Mouse (Mus musculus) lung, adult 2 months (tissue): ENCODE results near the gene Dcp1a. TPM values are rescaled to one million over a fixed set of nuclear protein-coding genes. Genes with fewer than 3 reads are reported as not detected.
"Not testable (repeated sequence)": the region's sequence is repeated elsewhere in the genome, so short reads cannot be mapped to it uniquely, and the experiment has no call there.

Experiments
- DNase-seq: peaks from one replicate; pipeline ENCODE4 v3.0.0; 2022
- H3K4me1 ChIP-seq: fragments of 200-500 bp; 2 replicates; pipeline ENCODE4 v1.6.1; 2011; ENCODE audit warnings: low read length; ENCODE audit not compliant: control insufficient read depth, insufficient read depth
- H3K4me3 ChIP-seq: fragments of 200-500 bp; replicated peaks from 2 replicates; pipeline ENCODE3; 2011; ENCODE audit warnings: low read depth, mild to moderate bottlenecking, control low read depth, low read length; ENCODE audit errors: extremely low read depth
- CTCF ChIP-seq: fragments of 200-500 bp; IDR thresholded peaks from 2 replicates; pipeline ENCODE4 v1.5.1; 2011; ENCODE audit warnings: mild to moderate bottlenecking, low read length, control low read depth; ENCODE audit not compliant: insufficient read depth
- POLR2A ChIP-seq: fragments of 200-500 bp; IDR thresholded peaks from 2 replicates; pipeline ENCODE4 v1.6.1; 2011; ENCODE audit warnings: low read depth, mild to moderate bottlenecking, control low read depth, low read length, borderline replicate concordance; ENCODE audit errors: extremely low read depth
- WGBS: fragments of 180-500 bp; shearing (Covaris S2); methylation state at CpG from one replicate; pipeline ENCODE4 v1.1.7; 2018; 5-methylcytosine and 5-hydroxymethylcytosine counted together
- polyA plus RNA-seq: library from polyadenylated mRNA; depleted of rRNA; stranded (reverse); fragments of >200 nt; gene quantifications from 2 replicates; pipeline ENCODE4 v1.2.3, GENCODE M21; 2012

Gene Dcp1a
- polyA plus RNA-seq, 1 experiment = 36.5 TPM

GRCm38 (mm10) chr14:30541541-30541940 is 62.2 kb downstream of the Dcp1a start:
- Histone ChIP-seq H3K4me3 (no peak overlapping the region), H3K4me1 (no peaks in the 10 kb centered on the region)
- no peak for DNase-seq
- 68% methylated on average over 10 of the region's 10 CpGs for WGBS
- TF ChIP-seq CTCF (no peak), POLR2A (no peak)

DNA sequence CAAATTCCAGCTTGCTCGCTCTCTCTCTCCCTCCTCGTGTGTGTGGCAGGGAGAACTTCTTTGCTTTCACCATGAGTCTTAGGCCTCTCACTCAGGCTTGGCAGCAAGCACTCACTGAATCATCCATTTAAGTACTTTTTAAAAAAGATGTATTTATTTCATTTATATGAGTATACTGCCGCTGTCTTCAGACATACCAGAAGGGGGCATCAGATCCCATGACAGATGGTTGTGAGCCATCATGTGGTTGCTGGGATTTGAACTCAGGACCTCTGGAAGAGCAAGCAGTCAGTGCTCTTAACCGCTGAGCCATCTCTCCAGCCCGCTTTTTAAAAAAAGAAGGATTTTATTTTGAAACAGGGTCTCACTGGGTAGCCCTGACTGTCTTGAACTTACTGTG is 64.0 kb downstream of the Dcp1a start:
- H3K4me1 ChIP-seq, DNase-seq, H3K4me3 ChIP-seq: not testable (repeated sequence)
- WGBS = 86% methylated on average over 5 of the region's 5 CpGs

DNA sequence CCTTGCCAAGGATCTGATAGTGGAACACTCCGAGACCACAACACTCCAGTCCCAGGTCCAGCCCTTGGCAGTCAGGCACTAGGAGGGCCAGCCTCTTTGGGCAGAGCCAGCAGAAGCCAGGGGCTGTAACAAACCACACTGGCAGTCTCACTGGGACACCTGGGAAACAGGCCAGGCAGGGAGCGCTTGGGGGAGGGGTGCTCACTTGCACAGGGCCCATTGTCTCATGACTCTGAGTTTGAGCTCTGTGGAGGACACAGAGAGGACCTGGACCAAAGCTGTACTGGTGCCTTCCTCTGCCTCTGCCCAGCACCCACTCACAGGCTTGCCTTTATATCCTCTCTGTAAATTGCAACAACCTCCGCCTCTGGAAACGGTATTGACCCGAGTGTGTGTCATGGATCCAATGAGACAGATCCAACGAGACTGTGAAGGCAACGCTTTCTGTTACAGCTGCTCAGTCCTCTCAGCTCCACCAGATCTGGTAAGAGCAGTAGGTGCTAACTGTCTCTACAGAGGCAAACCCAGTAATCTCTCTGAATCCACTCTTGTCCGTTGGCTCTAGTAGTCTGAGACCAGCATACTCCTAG is 68.9 kb downstream of the Dcp1a start, which contains the start of gene Tkt:
Gene Tkt (plus strand): TSS at position 229 of the 590 bp plus-strand sequence.
- TF ChIP-seq CTCF (no peak), POLR2A (peak; percentile 30; the same call in 1 of the 2 replicates)
- Histone ChIP-seq H3K4me1 (peaks cover 24% of the 10 kb centered on the region), H3K4me3 (peak within 1 kb of the TSS; percentile 90)
- WGBS = 34% methylated on average over 8 of the region's 8 CpGs
- DNase-seq = peak; percentile 76

GRCm38 (mm10) chr14:30548965-30549776 is 69.8 kb downstream of the Dcp1a start:
- TF ChIP-seq CTCF = no peak
- peak; percentile 96; the same call in 1 of the 2 replicates for TF ChIP-seq POLR2A
- DNase-seq = peak; percentile 92
- Histone ChIP-seq H3K4me3 (peak overlapping the region; percentile 90), H3K4me1 (peaks cover 24% of the 10 kb centered on the region)
- WGBS = under 1% methylated on average over 69 of the region's 69 CpGs

DNA sequence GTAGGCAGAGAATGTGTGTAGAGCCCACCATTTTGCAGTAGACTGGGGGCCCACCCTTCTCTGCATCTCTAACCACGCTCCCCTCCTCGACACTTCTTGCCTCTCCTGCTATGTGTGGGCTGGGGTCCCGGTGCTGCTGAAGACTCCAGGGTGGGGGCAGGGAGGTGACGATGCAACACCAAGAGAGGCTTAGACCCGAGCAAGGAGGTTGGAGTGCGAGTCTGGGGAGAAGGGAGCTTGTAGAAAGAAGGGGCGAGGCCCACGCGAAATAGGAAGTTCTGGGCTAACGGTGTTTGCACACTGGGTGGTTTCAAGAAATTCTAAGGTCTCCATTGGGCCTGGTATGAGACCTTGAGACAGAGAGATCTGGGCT is 70.4 kb downstream of the Dcp1a start:
- peak overlapping the region; percentile 90 for H3K4me3 ChIP-seq
- no peak for TF ChIP-seq CTCF
- TF ChIP-seq POLR2A = no peak
- no peak for DNase-seq
- H3K4me1 ChIP-seq = peaks cover 24% of the 10 kb centered on the region
- 2% methylated on average over 10 of the region's 10 CpGs for WGBS

DNA sequence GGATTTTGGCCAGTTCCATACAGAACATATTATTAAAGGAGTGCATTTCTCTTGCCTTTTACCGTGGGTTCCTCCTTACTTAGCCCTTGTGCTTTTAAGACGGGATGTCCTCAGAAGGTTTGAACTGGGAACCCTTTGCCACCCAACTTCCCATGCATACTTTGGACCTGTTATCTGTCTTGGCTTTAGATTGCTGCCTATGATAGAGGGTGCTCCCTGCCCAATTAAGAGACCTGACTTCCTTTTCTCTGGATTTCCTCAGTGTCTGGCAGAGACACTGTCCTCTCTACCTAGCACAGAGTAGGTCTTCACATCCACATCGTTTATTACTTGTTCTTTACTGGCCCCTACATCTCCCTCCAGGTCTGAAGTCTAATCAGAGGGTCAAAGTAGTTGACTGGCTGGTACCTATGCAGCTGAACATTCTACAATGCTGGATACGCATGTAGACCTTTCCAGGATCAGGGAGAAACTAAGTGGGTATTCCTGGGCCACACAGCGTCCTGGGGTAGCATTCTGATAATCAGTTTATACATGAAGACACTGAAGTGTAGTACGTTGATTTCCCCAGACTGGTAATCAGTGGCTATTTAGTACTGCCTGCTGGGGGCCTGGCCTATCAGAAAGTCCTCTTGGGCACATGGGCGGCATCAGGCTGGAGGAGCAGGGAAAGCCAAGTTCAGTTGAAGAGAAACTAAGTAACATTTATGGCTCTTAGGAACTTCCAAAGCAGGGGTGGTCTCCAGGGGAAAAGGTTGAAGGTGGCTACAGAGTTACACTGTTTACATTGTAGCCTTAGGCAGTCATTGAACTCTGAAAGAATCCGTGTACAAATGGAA is 71.1 kb downstream of the Dcp1a start:
- Histone ChIP-seq H3K4me3 (peak overlapping the region; percentile 90), H3K4me1 (peaks cover 24% of the 10 kb centered on the region)
- 44% methylated on average over 8 of the region's 8 CpGs for WGBS
- DNase-seq = no peak
- no peak for TF ChIP-seq POLR2A
- TF ChIP-seq CTCF = no peak

- no peak for DNase-seq
- Histone ChIP-seq H3K4me1 (peaks cover 24% of the 10 kb centered on the region), H3K4me3 (no peak overlapping the region)
- TF ChIP-seq CTCF = no peak
- 46% methylated on average over 5 of the region's 5 CpGs for WGBS
Measured at GRCm38 (mm10) chr14:30551509-30551908, 72.2 kb downstream of the Dcp1a start.

- no peak overlapping the region for H3K4me3 ChIP-seq
Measured at GRCm38 (mm10) chr14:30551981-30552380, 72.6 kb downstream of the Dcp1a start.

GRCm38 (mm10) chr14:30553185-30553584 is 73.8 kb downstream of the Dcp1a start:
- H3K4me1 ChIP-seq = peaks cover 22% of the 10 kb centered on the region
- H3K4me3 ChIP-seq = no peak overlapping the region
- WGBS = 63% methylated on average over 4 of the region's 4 CpGs
- TF ChIP-seq CTCF (no peak), POLR2A (no peak)
- DNase-seq = no peak

More at GRCm38 (mm10) chr14:30551981-30552380, 72.6 kb downstream of the Dcp1a start:
- WGBS = 79% methylated on average over 2 of the region's 2 CpGs
- DNase-seq = no peak
- peaks cover 24% of the 10 kb centered on the region for H3K4me1 ChIP-seq
- no peak for TF ChIP-seq CTCF
- TF ChIP-seq POLR2A = no peak
